Mouse (Mus musculus): Measurements from ENCODE around the gene Mob3b. TPM values are rescaled to one million over a fixed set of nuclear protein-coding genes. Genes with fewer than 3 reads are reported as not detected.

Mob3b gene
- polyA plus RNA-seq, 1 experiment from 2014 or later, result 2.7 TPM

- Histone ChIP-seq H3K27ac (ENCODE audit: low read depth, low read length) (no peak overlapping the region), H3K4me1 (ENCODE audit: control insufficient read depth, insufficient read depth, low read length) (peaks cover 17% of the 10 kb centered on the region; the same call in 1 of the 2 replicates), H3K4me2 (no peak overlapping the region), H3K27me3 (ENCODE audit: control insufficient read depth, insufficient read depth, low read length) (peaks cover 4% of the 10 kb centered on the region; the same call in 1 of the 2 replicates), H3K9me3 (replicated peaks; ENCODE audit: control insufficient read depth, low read length) (no peaks in the 10 kb centered on the region), H3K9ac (ENCODE audit: low read depth, low read length) (no peak overlapping the region), H3K36me3 (ENCODE audit: control insufficient read depth, insufficient read depth, low read length) (no peaks in the 10 kb centered on the region), H3K4me3 (ENCODE audit: low read depth, low read length) (no peak overlapping the region)
- 44% methylated on average over 10 of the region's 10 CpGs for WGBS (ENCODE audit: insufficient replicate concordance)
- no peak for ATAC-seq (replicated peaks; ENCODE audit: insufficient number of reproducible peaks, low FRiP score, low TSS enrichment)
Measured at GRCm38 (mm10) chr4:34991116-34991515, 166.2 kb downstream of the Mob3b start.

GRCm38 (mm10) chr4:34990659-34991058, 166.6 kb downstream of the Mob3b start:
- WGBS (ENCODE audit: insufficient replicate concordance), result 76% methylated on average over 9 of the region's 9 CpGs
- no peaks in the 10 kb centered on the region for H3K9me3 ChIP-seq (replicated peaks; ENCODE audit: control insufficient read depth, low read length)
- no peak overlapping the region for H3K9ac ChIP-seq (ENCODE audit: low read depth, low read length)
- H3K4me2 ChIP-seq, result no peak overlapping the region
- H3K4me1 ChIP-seq (ENCODE audit: control insufficient read depth, insufficient read depth, low read length), result peaks cover 17% of the 10 kb centered on the region; the same call in 1 of the 2 replicates
- peaks cover 4% of the 10 kb centered on the region; the same call in 1 of the 2 replicates for H3K27me3 ChIP-seq (ENCODE audit: control insufficient read depth, insufficient read depth, low read length)
- ATAC-seq (replicated peaks; ENCODE audit: insufficient number of reproducible peaks, low FRiP score, low TSS enrichment), result no peak
- no peak overlapping the region for H3K4me3 ChIP-seq (ENCODE audit: low read depth, low read length)
- H3K27ac ChIP-seq (ENCODE audit: low read depth, low read length), result no peak overlapping the region
- no peaks in the 10 kb centered on the region for H3K36me3 ChIP-seq (ENCODE audit: control insufficient read depth, insufficient read depth, low read length)

- Histone ChIP-seq H3K27ac (ENCODE audit: low read depth, low read length) (no peak overlapping the region), H3K9ac (ENCODE audit: low read depth, low read length) (no peak overlapping the region), H3K4me3 (ENCODE audit: low read depth, low read length) (no peak overlapping the region), H3K4me1 (ENCODE audit: control insufficient read depth, insufficient read depth, low read length) (peaks cover 13% of the 10 kb centered on the region; the same call in 1 of the 2 replicates), H3K27me3 (ENCODE audit: control insufficient read depth, insufficient read depth, low read length) (peaks cover 3% of the 10 kb centered on the region; the same call in 1 of the 2 replicates), H3K4me2 (no peak overlapping the region), H3K36me3 (ENCODE audit: control insufficient read depth, insufficient read depth, low read length) (no peaks in the 10 kb centered on the region), H3K9me3 (replicated peaks; ENCODE audit: control insufficient read depth, low read length) (no peaks in the 10 kb centered on the region)
- ATAC-seq (replicated peaks; ENCODE audit: insufficient number of reproducible peaks, low FRiP score, low TSS enrichment), result no peak
- WGBS (ENCODE audit: insufficient replicate concordance), result 90% methylated on average over 4 of the region's 4 CpGs
Measured at GRCm38 (mm10) chr4:34987568-34987967, 169.7 kb downstream of the Mob3b start.

DNA sequence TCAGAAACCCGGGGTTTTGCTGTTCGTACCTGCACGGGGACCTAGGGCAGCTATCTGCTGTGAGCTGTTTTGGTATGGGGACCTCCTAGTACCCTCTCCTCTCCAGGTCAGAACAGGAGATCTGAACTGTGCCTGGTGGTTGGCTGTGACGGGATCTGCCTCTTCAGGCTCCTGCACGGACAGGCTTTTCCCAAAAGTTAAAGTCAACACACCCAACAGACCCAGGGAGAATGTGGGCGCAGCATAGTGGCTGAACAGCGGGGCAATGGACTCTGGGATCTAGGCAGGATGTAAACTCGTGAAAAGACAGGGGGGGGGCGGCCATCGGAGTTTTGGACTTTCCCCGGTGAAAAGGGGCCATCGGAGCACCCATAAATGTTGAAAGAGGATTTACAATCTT, 170.2 kb downstream of the Mob3b start:
- 81% methylated on average over 12 of the region's 12 CpGs for WGBS (ENCODE audit: insufficient replicate concordance)
- H3K4me1 ChIP-seq (ENCODE audit: control insufficient read depth, insufficient read depth, low read length), result peaks cover 9% of the 10 kb centered on the region; the same call in 1 of the 2 replicates
- no peak overlapping the region for H3K9ac ChIP-seq (ENCODE audit: low read depth, low read length)
- no peaks in the 10 kb centered on the region for H3K36me3 ChIP-seq (ENCODE audit: control insufficient read depth, insufficient read depth, low read length)
- no peak overlapping the region for H3K4me2 ChIP-seq
- no peak overlapping the region for H3K4me3 ChIP-seq (ENCODE audit: low read depth, low read length)
- H3K9me3 ChIP-seq (replicated peaks; ENCODE audit: control insufficient read depth, low read length), result no peaks in the 10 kb centered on the region
- no peaks in the 10 kb centered on the region for H3K27me3 ChIP-seq (ENCODE audit: control insufficient read depth, insufficient read depth, low read length)
- no peak for ATAC-seq (replicated peaks; ENCODE audit: insufficient number of reproducible peaks, low FRiP score, low TSS enrichment)
- H3K27ac ChIP-seq (ENCODE audit: low read depth, low read length), result no peak overlapping the region

- no peaks in the 10 kb centered on the region for H3K9me3 ChIP-seq (replicated peaks; ENCODE audit: control insufficient read depth, low read length)
- no peak overlapping the region for H3K27ac ChIP-seq (ENCODE audit: low read depth, low read length)
- WGBS (ENCODE audit: insufficient replicate concordance), result 76% methylated on average over 4 of the region's 4 CpGs
- H3K27me3 ChIP-seq (ENCODE audit: control insufficient read depth, insufficient read depth, low read length), result no peaks in the 10 kb centered on the region
- no peak for ATAC-seq (replicated peaks; ENCODE audit: insufficient number of reproducible peaks, low FRiP score, low TSS enrichment)
- H3K4me2 ChIP-seq, result no peak overlapping the region
- peaks cover 7% of the 10 kb centered on the region; the same call in 1 of the 2 replicates for H3K4me1 ChIP-seq (ENCODE audit: control insufficient read depth, insufficient read depth, low read length)
- H3K4me3 ChIP-seq (ENCODE audit: low read depth, low read length), result no peak overlapping the region
- no peak overlapping the region for H3K9ac ChIP-seq (ENCODE audit: low read depth, low read length)
- no peaks in the 10 kb centered on the region for H3K36me3 ChIP-seq (ENCODE audit: control insufficient read depth, insufficient read depth, low read length)
Measured at GRCm38 (mm10) chr4:34986647-34987046, 170.6 kb downstream of the Mob3b start.

DNA sequence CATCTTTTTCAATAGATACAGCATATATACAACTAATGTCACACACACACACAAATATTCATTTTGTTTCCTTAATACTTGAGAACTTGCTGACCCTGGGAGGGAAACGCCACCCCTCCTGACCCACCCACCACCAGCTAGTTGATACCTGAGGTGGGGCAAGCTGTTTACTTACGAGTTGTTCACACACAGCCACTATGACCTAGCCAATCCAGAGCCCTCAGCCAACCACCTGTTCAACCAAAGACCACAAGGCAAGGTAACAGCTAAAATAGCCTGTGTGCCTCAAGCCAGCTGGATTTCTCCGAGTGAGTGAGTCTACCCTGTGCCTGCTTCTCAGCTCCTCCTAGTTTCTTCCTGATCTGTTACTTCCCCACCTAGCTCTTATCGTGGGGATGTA, 172.9 kb downstream of the Mob3b start:
- ATAC-seq (replicated peaks; ENCODE audit: insufficient number of reproducible peaks, low FRiP score, low TSS enrichment), result no peak
- H3K4me1 ChIP-seq (ENCODE audit: control insufficient read depth, insufficient read depth, low read length), result peaks cover 12% of the 10 kb centered on the region
- no peak overlapping the region for H3K27ac ChIP-seq (ENCODE audit: low read depth, low read length)
- H3K9ac ChIP-seq (ENCODE audit: low read depth, low read length), result no peak overlapping the region
- no peaks in the 10 kb centered on the region for H3K27me3 ChIP-seq (ENCODE audit: control insufficient read depth, insufficient read depth, low read length)
- no peaks in the 10 kb centered on the region for H3K36me3 ChIP-seq (ENCODE audit: control insufficient read depth, insufficient read depth, low read length)
- no peak overlapping the region for H3K4me2 ChIP-seq
- H3K4me3 ChIP-seq (ENCODE audit: low read depth, low read length), result no peak overlapping the region
- H3K9me3 ChIP-seq (replicated peaks; ENCODE audit: control insufficient read depth, low read length), result no peaks in the 10 kb centered on the region
- 85% methylated on average over 4 of the region's 4 CpGs for WGBS (ENCODE audit: insufficient replicate concordance)

- no peaks in the 10 kb centered on the region for H3K9me3 ChIP-seq (replicated peaks; ENCODE audit: control insufficient read depth, low read length)
- H3K4me1 ChIP-seq (ENCODE audit: control insufficient read depth, insufficient read depth, low read length), result peaks cover 12% of the 10 kb centered on the region
- H3K4me2 ChIP-seq, result no peak overlapping the region
- H3K27ac ChIP-seq (ENCODE audit: low read depth, low read length), result no peak overlapping the region
- H3K27me3 ChIP-seq (ENCODE audit: control insufficient read depth, insufficient read depth, low read length), result no peaks in the 10 kb centered on the region
- no peak overlapping the region for H3K4me3 ChIP-seq (ENCODE audit: low read depth, low read length)
- ATAC-seq (replicated peaks; ENCODE audit: insufficient number of reproducible peaks, low FRiP score, low TSS enrichment), result no peak
- H3K36me3 ChIP-seq (ENCODE audit: control insufficient read depth, insufficient read depth, low read length), result no peaks in the 10 kb centered on the region
- WGBS (ENCODE audit: insufficient replicate concordance), result 33% methylated on average over 6 of the region's 6 CpGs
- no peak overlapping the region for H3K9ac ChIP-seq (ENCODE audit: low read depth, low read length)
Measured at GRCm38 (mm10) chr4:34983511-34983910, 173.8 kb downstream of the Mob3b start.

DNA sequence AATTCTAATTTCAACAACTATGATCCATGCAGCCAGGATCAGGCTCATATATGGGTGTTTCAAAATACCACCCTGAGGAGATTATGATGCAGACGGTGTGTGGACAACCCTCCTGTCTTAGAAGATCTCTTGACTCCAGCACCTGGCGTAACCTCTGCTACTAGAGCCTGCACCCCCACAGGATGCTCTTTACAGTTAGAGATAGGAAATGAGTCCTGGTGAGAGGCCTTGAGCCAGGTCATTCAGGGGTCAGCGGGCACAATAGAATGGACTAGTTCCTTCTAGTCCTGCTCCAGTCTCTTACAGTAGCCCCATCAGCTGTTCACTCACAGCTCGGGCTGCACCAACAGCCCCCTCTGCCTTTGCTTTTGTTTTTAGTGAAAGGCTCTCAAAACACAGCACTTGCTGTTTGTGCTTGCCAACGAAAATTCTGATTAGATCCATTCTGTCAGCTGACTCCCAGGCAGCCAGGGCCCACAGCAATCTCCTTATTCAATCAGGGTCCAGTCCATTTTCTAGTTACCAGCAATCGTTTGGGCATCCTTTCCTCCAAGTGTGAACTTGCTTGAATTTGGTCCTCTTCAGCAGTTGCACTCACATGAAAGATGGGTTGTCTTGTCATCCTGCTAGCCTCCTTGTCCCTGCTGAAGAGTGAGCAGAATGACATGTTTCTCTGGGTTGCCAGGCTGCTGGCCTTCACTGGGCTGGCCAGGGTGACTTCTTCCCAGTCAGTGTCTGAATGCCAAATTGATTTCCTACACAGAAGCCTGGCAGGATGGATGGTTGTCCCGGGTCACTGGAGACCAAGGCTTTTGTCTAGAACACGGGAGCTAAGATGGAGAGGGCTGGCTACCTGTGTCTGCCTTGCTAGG, 175.7 kb downstream of the Mob3b start:
- peaks cover 16% of the 10 kb centered on the region for H3K4me1 ChIP-seq (ENCODE audit: control insufficient read depth, insufficient read depth, low read length)
- WGBS (ENCODE audit: insufficient replicate concordance), result 53% methylated on average over 8 of the region's 8 CpGs

More for the DNA sequence above, 175.7 kb downstream of the Mob3b start:
- Histone ChIP-seq H3K9me3 (replicated peaks; ENCODE audit: control insufficient read depth, low read length) (no peaks in the 10 kb centered on the region), H3K4me3 (ENCODE audit: low read depth, low read length) (no peak overlapping the region), H3K36me3 (ENCODE audit: control insufficient read depth, insufficient read depth, low read length) (no peaks in the 10 kb centered on the region), H3K27ac (ENCODE audit: low read depth, low read length) (no peak overlapping the region), H3K9ac (ENCODE audit: low read depth, low read length) (no peak overlapping the region), H3K27me3 (ENCODE audit: control insufficient read depth, insufficient read depth, low read length) (no peaks in the 10 kb centered on the region), H3K4me2 (no peak overlapping the region)
- ATAC-seq (replicated peaks; ENCODE audit: insufficient number of reproducible peaks, low FRiP score, low TSS enrichment), result no peak
